Mouse (Mus musculus) limb, embryonic 10.5 days (tissue): ENCODE results near the gene Hist2h2ac. TPM values are rescaled to one million over a fixed set of nuclear protein-coding genes. Genes with fewer than 3 reads are reported as not detected.
"Not testable (repeated sequence)": the region's sequence is repeated elsewhere in the genome, so short reads cannot be mapped to it uniquely, and the experiment has no call there.

Experiments
- DNase-seq: peaks from one replicate; pipeline ENCODE4 v3.0.0-alpha.2; 2017; ENCODE audit warnings: low spot score
- H3K27ac ChIP-seq: fragments of 300-500 bp; sonication (generic); 2 replicates; pipeline ENCODE4 v1.5.1; 2016; ENCODE audit warnings: mild to moderate bottlenecking
- H3K27me3 ChIP-seq: fragments of 300-500 bp; sonication (generic); 2 replicates; pipeline ENCODE4 v1.6.1; 2016; ENCODE audit warnings: low read depth, mild to moderate bottlenecking; ENCODE audit not compliant: poor library complexity, severe bottlenecking
- H3K36me3 ChIP-seq: fragments of 300-500 bp; sonication (generic); 2 replicates; pipeline ENCODE4 v1.6.1; 2016; ENCODE audit warnings: mild to moderate bottlenecking, moderate library complexity
- H3K4me1 ChIP-seq: fragments of 300-500 bp; sonication (generic); 2 replicates; pipeline ENCODE4 v1.6.1; 2016
- H3K4me3 ChIP-seq: fragments of 300-500 bp; sonication (generic); 2 replicates; pipeline ENCODE4 v1.5.1; 2016; ENCODE audit warnings: mild to moderate bottlenecking, moderate library complexity
- H3K9me3 ChIP-seq: fragments of 300-500 bp; sonication (generic); replicated peaks from 2 replicates; pipeline ENCODE4 v1.6.1; 2016; ENCODE audit warnings: mild to moderate bottlenecking
- WGBS: fragments of 180-500 bp; shearing (Covaris S2); methylation state at CpG from one replicate; pipeline ENCODE4 v1.1.7; 2016; 5-methylcytosine and 5-hydroxymethylcytosine counted together
- polyA plus RNA-seq: library from polyadenylated mRNA; unstranded; fragments of >200 nt; fragmentation: Nextera tagmentation; extraction: Ambion mirVana; gene quantifications from 2 replicates; pipeline ENCODE4 v1.2.1, GENCODE M21; 2016

The Hist2h2ac gene
- 11.7 and 16.3 TPM in 2 replicates for polyA plus RNA-seq

DNA sequence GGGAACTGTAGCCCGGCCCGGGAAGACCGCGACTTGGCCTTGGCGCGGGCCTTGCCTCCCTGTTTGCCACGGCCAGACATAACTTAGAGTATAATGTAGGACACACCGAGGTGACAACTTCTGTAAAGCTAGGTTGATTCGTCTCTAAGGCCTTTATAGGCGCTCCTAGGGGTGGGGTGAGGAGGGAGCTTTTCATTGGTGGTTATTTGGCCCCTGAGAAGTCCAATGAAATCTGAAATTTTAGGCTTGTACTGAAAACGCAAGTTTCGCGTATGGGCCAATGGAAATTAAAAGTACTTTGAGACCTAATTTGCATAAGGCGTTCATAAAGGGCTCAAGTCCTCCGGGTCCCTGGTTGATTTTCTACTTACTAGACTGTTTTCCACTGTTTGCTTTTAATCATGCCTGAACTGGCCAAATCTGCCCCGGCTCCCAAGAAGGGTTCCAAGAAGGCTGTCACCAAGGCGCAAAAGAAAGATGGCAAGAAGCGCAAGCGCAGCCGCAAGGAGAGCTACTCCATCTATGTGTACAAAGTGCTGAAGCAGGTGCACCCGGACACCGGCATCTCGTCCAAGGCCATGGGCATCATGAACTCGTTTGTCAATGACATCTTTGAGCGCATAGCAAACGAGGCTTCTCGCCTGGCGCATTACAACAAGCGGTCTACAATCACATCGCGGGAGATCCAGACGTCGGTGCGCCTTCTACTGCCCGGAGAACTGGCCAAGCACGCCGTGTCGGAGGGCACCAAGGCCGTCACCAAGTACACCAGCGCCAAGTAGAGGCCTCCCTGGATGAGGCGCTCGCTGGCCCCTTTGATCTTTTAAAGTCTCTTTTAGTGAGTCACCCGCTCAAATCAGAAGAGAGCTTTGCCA is at the start of gene Hist2h2ac, which contains the start of gene Hist2h2be:
Gene Hist2h2ac, minus strand, starts transcription at position 116 of the 875 bp plus-strand sequence.
Gene Hist2h2be, plus strand, starts transcription at position 355 of the 875 bp plus-strand sequence.
- DNase-seq, result peak; percentile 80
- no peaks in the 10 kb centered on the region for H3K27me3 ChIP-seq
- no peaks in the 10 kb centered on the region for H3K36me3 ChIP-seq
- peak within 1 kb of the TSS; percentile 65 for H3K4me3 ChIP-seq
- H3K4me1 ChIP-seq, result peaks cover 29% of the 10 kb centered on the region
- WGBS, result under 1% methylated on average over 43 of the region's 43 CpGs
- no peaks in the 10 kb centered on the region for H3K9me3 ChIP-seq
- peak within 1 kb of the TSS; percentile 97 for H3K27ac ChIP-seq

DNA sequence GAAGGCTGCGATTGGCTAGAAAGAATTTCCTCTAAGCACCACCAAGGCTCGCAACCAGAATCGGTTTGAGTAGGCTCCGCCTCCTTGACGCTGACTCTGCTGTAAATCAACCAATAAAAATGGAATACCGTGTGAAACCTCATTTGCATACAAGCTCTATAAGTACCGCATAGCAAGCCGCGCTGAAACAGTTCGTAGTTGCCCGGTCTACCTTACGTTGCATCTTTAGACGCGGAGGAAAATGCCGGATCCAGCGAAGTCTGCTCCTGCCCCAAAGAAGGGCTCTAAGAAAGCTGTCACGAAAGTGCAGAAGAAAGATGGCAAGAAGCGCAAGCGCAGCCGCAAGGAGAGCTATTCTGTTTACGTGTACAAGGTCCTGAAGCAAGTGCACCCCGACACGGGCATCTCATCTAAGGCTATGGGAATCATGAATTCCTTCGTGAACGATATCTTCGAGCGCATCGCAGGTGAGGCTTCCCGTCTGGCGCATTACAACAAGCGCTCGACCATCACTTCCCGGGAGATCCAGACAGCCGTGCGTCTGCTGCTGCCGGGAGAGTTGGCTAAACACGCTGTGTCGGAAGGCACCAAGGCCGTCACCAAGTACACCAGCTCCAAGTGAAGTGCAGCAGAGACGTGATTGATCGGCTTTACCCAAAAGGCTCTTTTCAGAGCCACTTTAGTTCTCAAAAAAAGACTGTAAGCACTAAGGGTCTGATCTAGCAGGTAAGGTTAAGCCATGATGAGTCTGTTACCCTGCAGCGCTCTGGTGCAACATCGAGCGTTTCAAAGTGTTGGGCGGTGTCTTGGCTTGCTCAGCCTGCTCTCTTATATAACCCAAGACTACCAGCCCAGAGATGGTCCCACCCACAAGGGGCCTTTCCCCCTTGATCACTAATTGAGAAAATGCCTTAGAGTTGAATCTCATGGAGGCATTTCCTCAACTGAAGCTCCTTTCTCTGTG is 49.1 kb upstream of the Hist2h2ac start, which contains the start of gene Hist2h2bb:
Gene Hist2h2bb, plus strand, starts transcription at position 242 of the 964 bp plus-strand sequence.
- peak; percentile 91 for DNase-seq
- Histone ChIP-seq H3K36me3 (no peaks in the 10 kb centered on the region), H3K27ac (peak within 1 kb of the TSS; percentile 93), H3K9me3 (no peaks in the 10 kb centered on the region), H3K4me3 (peak within 1 kb of the TSS; percentile 62), H3K4me1 (peaks cover 21% of the 10 kb centered on the region), H3K27me3 (no peaks in the 10 kb centered on the region)
- under 1% methylated on average over 45 of the region's 45 CpGs for WGBS

DNA sequence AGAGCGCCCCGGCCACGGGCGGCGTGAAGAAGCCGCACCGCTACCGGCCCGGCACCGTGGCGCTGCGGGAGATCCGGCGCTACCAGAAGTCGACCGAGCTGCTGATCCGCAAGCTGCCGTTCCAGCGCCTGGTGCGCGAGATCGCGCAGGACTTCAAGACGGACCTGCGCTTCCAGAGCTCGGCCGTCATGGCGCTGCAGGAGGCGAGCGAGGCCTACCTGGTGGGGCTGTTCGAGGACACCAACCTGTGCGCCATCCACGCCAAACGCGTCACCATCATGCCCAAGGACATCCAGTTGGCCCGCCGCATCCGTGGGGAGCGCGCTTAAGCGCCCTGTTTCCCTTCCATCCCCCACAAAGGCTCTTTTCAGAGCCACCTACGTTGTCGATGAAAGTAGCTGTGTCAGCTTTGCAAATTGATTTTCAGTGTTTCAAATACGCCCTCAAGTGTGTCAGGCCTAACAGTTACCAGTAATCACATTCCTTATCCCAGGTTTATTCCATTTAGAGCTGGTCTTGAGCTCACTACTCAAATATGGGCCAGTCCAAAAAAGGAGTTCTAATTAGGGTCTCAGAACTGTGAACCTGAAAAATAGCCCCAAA is 48.2 kb upstream of the Hist2h2ac start:
- Histone ChIP-seq H3K27ac (peak overlapping the region; percentile 93), H3K4me3 (peak overlapping the region; percentile 62), H3K4me1 (peaks cover 30% of the 10 kb centered on the region)
- not testable (repeated sequence) for H3K9me3 ChIP-seq, H3K27me3 ChIP-seq, H3K36me3 ChIP-seq
- peak; percentile 54 for DNase-seq
- under 1% methylated on average over 15 of the region's 44 CpGs for WGBS

DNA sequence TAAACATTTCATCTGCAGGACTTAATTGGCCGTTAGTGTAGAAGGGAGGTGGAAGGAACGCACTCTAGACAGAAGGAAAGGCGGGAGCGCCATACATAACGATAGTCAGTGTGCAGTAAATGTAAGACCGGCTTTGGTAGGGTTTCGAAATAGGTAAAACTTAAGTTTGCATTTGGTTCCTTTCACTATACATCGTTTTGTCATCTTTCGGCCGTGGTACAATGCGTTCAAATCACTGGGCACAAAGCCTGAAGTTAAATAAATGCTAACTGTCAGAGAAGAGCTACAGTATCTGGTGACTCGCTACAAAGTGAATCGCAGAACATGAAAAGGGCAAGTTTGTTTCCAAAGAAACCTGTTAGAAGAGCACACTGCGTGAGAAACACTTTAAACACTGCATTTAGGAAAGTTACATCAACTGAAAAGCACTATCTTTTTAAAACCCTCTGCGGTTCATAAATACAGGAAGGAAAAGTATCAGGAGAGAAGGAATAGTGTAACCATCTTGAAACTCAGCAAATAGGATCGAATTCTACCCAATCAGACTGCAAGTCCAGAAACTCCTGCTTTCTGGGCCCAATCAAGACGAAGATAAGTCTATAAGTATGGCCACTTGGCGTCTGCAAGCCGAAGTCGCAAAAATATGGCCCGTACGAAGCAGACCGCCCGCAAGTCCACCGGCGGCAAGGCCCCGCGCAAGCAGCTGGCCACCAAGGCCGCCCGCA is 47.5 kb upstream of the Hist2h2ac start, which contains the start of gene Hist2h3b:
Gene Hist2h3b, plus strand, starts transcription at position 604 of the 725 bp plus-strand sequence.
- Histone ChIP-seq H3K27ac (peak within 1 kb of the TSS; percentile 93), H3K9me3 (no peaks in the 10 kb centered on the region), H3K4me3 (peak within 1 kb of the TSS; percentile 62), H3K27me3 (no peaks in the 10 kb centered on the region), H3K36me3 (no peaks in the 10 kb centered on the region), H3K4me1 (peaks cover 36% of the 10 kb centered on the region)
- WGBS, result 26% methylated on average over 30 of the region's 30 CpGs
- peak; percentile 81 for DNase-seq

DNA sequence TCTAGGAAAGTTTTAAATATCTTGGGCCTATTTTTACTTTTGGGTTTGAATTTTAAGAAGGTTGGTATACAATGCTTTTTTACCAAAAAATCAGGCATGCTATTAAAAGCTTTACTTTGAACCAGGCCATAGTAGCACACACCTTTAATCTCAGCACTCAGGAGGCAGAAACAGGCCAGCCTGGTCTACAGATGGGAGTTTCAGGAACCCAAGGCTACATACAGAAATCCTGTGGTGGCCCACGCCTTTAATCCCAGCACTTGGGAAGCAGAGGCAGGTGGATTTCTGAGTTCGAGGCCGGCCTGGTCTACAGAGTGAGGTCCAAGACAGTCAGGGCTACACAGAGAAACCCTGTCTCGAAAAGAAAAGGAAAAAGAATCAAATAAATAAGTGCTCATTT is 46.9 kb upstream of the Hist2h2ac start:
- WGBS, result 89% methylated on average over 4 of the region's 4 CpGs

DNA sequence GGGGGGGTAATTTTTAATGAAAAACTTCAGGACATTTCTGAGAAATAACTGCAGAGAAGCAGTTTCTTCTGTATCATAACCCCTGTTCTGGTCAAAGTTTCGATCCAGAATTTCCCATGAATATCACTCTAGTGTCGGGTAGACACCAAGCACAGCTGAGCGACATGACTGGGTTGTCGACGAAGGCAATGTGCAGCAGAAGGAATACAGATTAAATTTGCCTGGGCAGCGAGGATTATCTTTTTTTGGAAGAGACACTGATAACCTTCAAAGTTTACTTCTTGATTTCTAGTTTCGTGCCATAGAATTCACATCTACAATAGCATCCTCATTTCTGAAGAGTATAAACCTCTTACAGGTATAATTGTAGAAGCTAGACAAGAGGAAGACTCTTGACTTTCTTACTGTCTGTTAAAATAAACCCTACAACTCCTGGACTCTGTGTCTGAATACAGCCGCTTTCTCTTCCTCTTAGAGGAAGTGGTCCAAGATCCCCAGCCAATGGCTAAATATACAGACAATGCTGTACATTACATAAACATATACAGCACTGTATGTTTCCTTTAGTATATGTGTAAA is 45.5 kb upstream of the Hist2h2ac start:
- Histone ChIP-seq H3K9me3 (no peaks in the 10 kb centered on the region), H3K36me3 (no peaks in the 10 kb centered on the region), H3K27ac (peak overlapping the region; percentile 90), H3K27me3 (no peaks in the 10 kb centered on the region), H3K4me3 (no peak overlapping the region), H3K4me1 (peaks cover 52% of the 10 kb centered on the region)
- DNase-seq, result no peak
- 94% methylated on average over 8 of the region's 8 CpGs for WGBS

More for the DNA sequence above, 46.9 kb upstream of the Hist2h2ac start:
- DNase-seq, result no peak
- H3K4me3 ChIP-seq, result peak overlapping the region; percentile 48
- no peaks in the 10 kb centered on the region for H3K9me3 ChIP-seq
- H3K4me1 ChIP-seq, result peaks cover 41% of the 10 kb centered on the region
- H3K36me3 ChIP-seq, result no peaks in the 10 kb centered on the region
- peak overlapping the region; percentile 90 for H3K27ac ChIP-seq
- no peaks in the 10 kb centered on the region for H3K27me3 ChIP-seq

DNA sequence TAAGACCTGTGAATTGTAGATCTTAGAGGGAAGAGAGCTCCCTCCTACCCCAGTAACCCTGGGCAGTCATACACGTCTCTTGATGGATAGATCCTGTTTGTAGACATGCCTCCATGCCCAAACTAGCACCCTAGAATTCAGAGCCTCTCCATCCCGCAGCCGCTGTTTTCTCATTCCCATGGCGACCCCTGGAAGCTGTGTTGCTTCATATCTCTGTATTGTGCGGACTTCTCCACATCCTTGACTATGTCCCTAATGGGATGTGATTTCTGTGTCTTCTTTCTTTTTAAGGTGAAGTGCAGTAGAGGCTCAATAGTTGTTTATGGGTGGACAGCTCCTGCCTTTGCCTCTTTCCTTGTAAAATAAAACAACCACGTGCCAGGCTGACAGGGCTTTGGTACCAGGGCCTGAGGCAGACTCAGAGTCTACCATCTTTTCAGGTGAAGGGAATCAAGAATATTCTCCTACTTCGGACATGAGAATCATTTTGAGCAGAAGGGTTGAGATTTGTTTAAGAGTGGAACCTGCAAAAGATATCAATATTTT is 43.8 kb upstream of the Hist2h2ac start:
- no peaks in the 10 kb centered on the region for H3K36me3 ChIP-seq
- H3K27me3 ChIP-seq, result 0 out of 2 replicates have a peak, but pooled peaks cover 5% of the 10 kb centered on the region
- 77% methylated on average over 7 of the region's 7 CpGs for WGBS

DNA sequence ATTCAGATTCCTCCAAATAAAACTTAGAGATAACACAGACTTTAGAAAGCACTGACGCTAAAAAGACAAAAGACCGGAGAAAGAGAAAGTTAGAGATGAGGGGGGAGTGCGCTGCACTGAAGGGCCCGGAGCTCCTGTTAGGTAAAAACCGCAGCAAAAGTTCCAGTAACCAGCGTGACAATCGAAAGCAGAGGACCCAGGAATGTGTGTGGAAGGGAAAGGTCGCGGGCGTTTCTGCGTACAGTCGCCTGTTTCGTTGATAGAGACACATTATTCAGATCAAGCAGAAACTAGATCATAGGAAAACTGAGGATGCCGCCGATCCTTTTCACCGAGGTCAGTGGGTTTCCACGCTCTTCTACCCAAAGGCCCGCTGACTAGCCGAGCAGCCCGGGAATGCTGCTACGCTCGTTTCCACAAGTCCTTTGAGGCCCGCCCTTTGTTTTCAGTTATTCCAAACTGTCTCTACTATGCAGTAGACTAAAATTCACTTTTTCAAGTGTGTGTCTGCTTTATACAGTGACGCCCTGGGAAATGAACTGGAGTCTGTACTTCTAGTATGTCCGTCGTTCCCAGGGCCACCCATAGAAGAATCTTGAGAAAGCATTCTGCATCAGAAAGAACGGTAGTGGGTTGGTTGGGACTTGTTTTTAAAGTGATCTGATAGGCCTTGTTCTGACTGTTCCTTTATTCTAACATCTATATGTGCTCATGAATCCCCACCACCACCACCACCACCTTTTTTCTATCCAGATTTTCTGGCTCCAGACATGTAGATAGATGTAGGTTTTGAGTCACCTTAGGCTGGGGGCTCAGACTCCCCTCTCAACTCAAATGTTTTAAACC is 43.1 kb upstream of the Hist2h2ac start:
- Histone ChIP-seq H3K4me3 (peak overlapping the region; percentile 62), H3K36me3 (no peaks in the 10 kb centered on the region), H3K9me3 (no peaks in the 10 kb centered on the region), H3K27me3 (peaks cover 6% of the 10 kb centered on the region; the same call in 1 of the 2 replicates), H3K4me1 (peaks cover 52% of the 10 kb centered on the region), H3K27ac (peak overlapping the region; percentile 97)
- WGBS, result 12% methylated on average over 27 of the region's 27 CpGs
- DNase-seq, result peak; percentile 63

More for the DNA sequence above, 43.8 kb upstream of the Hist2h2ac start:
- peak; percentile 47 for DNase-seq
- H3K4me1 ChIP-seq, result peaks cover 52% of the 10 kb centered on the region
- H3K4me3 ChIP-seq, result peak overlapping the region; percentile 62
- peak overlapping the region; percentile 97 for H3K27ac ChIP-seq
- no peaks in the 10 kb centered on the region for H3K9me3 ChIP-seq

DNA sequence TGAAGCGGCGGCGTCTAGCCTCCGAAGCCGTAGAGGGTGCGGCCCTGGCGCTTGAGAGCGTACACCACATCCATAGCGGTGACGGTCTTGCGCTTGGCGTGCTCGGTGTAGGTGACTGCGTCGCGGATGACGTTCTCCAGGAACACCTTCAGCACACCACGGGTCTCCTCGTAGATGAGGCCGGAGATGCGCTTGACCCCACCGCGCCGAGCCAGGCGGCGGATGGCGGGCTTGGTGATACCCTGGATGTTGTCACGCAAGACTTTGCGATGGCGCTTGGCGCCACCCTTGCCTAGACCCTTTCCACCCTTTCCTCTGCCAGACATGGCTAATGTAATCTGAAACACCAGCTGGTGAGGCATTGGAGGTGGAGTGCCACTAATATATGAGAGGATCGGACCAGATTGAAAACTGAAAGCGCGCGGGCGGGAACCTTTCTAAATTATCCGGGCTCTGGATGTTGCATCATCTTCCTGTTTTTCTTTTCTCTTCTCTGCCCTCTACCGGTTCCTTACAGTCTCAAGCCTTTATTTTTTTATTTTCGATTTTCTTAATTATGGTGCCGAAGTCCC is 42.4 kb upstream of the Hist2h2ac start, which contains the start of gene Hist2h4:
Gene Hist2h4, minus strand, starts transcription at position 333 of the 572 bp plus-strand sequence.
- peak within 1 kb of the TSS; percentile 62 for H3K4me3 ChIP-seq
- peak; percentile 96 for DNase-seq
- H3K9me3 ChIP-seq, result no peaks in the 10 kb centered on the region
- peaks cover 48% of the 10 kb centered on the region for H3K4me1 ChIP-seq
- peak within 1 kb of the TSS; percentile 97 for H3K27ac ChIP-seq
- no peaks in the 10 kb centered on the region for H3K36me3 ChIP-seq
- under 1% methylated on average over 40 of the region's 40 CpGs for WGBS
- H3K27me3 ChIP-seq, result peaks cover 10% of the 10 kb centered on the region; the same call in 1 of the 2 replicates

DNA sequence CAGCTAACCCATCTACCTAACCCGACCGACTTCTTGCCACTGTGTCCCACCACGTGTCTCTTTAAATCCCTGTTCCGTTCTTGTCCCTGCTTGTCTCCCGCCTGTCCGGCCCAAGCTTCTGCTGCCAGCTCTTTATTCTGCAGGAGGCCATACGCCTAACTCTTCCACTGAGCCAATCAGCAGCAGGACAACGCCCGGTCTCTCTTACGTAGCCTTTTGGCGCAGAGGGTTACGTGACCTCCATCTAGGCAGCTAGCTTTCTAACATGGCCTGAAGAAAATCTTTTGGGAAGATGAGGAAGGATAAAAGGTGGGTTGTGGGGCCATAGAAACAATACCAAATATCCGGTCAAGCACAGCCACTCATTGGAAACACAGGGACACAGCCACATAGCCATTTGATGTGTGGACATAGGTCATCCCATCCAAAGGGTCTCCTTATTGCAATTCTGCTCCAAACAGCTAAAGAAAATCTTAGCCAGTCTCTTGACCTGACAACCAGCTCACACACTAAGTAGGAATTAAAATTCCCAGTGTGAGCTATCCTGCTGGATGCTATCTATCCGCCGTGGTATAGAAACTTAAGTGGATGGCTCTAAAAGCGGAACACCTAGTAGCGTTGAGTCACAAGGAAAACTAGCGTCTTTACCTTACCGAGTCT is 41.7 kb upstream of the Hist2h2ac start:
- peak; percentile 81 for DNase-seq
- peak overlapping the region; percentile 62 for H3K4me3 ChIP-seq
- no peaks in the 10 kb centered on the region for H3K9me3 ChIP-seq
- H3K36me3 ChIP-seq, result no peaks in the 10 kb centered on the region
- peaks cover 10% of the 10 kb centered on the region; the same call in 1 of the 2 replicates for H3K27me3 ChIP-seq
- peak overlapping the region; percentile 97 for H3K27ac ChIP-seq
- WGBS, result 2% methylated on average over 19 of the region's 19 CpGs
- H3K4me1 ChIP-seq, result peaks cover 41% of the 10 kb centered on the region
